Mouse (Mus musculus): Measurements from ENCODE around the gene Dhrs4. TPM values are rescaled to one million over a fixed set of nuclear protein-coding genes. Genes with fewer than 3 reads are reported as not detected.

The Dhrs4 gene
- polyA plus RNA-seq (2012; ENCODE audit: insufficient read depth, insufficient read length, missing spikeins): 176 and 206 TPM in 2 replicates

DNA sequence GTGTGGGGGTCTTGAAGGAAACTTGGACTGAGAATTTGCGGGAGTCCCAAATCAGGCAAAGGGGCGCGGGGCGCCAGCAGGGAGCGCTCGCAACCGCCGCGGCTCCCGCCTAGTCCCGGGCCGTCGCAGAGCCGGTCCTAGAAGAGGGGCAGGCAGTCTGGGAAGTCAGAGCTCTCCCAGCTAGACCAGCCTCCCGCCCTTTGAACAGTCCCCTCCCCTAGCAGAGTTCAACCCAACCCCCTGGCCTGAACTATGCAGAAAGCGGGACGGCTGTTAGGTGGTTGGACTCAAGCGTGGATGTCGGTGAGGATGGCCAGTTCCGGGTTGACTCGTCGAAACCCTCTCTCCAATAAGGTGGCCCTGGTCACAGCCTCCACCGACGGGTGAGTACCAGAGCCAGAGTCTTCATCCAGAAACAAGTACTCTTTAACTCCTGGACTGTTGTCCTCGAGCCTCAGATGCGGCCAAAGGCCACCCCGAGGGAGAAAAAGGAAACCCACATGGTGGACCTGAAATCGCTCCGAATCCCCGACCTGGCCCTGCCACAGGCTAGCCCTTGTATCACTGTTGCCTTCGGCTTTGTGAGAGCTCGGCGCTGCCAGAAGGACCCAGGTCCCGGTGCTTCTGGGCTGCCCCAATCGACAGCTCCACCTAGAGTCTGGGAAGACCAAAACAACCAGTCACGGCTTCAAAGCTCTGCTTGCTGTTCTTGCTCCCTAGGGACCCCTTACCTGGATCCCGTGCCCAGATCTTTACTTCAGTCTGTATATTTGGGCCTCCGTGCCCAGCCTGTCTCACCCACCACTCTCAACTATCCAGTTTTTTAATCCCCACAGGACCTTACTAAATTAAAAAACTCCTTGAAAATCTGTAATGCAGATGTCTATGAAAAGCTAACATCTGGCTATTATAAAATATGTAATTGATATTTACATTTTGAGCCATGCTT is at the start of gene Dhrs4:
TSS of gene Dhrs4 (plus strand) at position 108 of the 949 bp plus-strand sequence.
- Histone ChIP-seq H3K27ac (replicated peaks; ENCODE audit: low read depth, low read length) (peak within 1 kb of the TSS; percentile 85), H3K4me1 (ENCODE audit: control insufficient read depth, insufficient read depth, insufficient read length, low read length) (no peaks in the 10 kb centered on the region), H3K4me3 (ENCODE audit: insufficient read depth, low read depth, low read length) (peak within 1 kb of the TSS; percentile 81)

GRCm38 (mm10) chr14:55430255-55430654 is 48.3 kb upstream of the Dhrs4 start:
- no peak overlapping the region for H3K4me3 ChIP-seq (ENCODE audit: insufficient read depth, low read depth, low read length)
- H3K4me1 ChIP-seq (ENCODE audit: control insufficient read depth, insufficient read depth, insufficient read length, low read length): no peaks in the 10 kb centered on the region
- no peak overlapping the region for H3K27ac ChIP-seq (replicated peaks; ENCODE audit: low read depth, low read length)

- H3K4me3 ChIP-seq (ENCODE audit: insufficient read depth, low read depth, low read length): no peak overlapping the region
- H3K27ac ChIP-seq (replicated peaks; ENCODE audit: low read depth, low read length): no peak overlapping the region
- no peaks in the 10 kb centered on the region for H3K4me1 ChIP-seq (ENCODE audit: control insufficient read depth, insufficient read depth, insufficient read length, low read length)
These were observed 45.5 kb upstream of the Dhrs4 start for GRCm38 (mm10) chr14:55433052-55433451.

DNA sequence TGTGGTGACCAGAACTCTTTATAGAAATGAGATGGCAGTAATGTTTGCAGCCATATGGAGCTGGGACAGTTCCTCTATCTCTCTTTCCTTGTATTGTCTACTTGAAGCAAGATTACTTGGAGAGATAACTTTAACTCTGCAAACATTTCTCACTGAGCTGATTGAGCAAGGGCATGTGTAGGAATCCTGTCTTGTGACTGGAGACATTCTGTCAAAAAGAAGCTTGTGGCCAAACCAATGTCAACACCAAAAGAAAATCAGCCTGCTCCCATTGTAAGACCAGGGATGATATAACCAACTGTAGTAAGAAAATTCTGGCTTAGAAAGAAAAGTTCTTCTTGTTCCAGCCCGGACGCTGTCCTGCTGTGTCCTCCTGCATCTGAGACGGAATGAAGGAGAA is 43.7 kb upstream of the Dhrs4 start:
- no peaks in the 10 kb centered on the region for H3K4me1 ChIP-seq (ENCODE audit: control insufficient read depth, insufficient read depth, insufficient read length, low read length)
- no peak overlapping the region for H3K27ac ChIP-seq (replicated peaks; ENCODE audit: low read depth, low read length)
- no peak overlapping the region for H3K4me3 ChIP-seq (ENCODE audit: insufficient read depth, low read depth, low read length)

- no peak overlapping the region for H3K27ac ChIP-seq (replicated peaks; ENCODE audit: low read depth, low read length)
- H3K4me1 ChIP-seq (ENCODE audit: control insufficient read depth, insufficient read depth, insufficient read length, low read length): no peaks in the 10 kb centered on the region
- no peak overlapping the region for H3K4me3 ChIP-seq (ENCODE audit: insufficient read depth, low read depth, low read length)
These were observed 41.4 kb upstream of the Dhrs4 start for GRCm38 (mm10) chr14:55437118-55437517.

DNA sequence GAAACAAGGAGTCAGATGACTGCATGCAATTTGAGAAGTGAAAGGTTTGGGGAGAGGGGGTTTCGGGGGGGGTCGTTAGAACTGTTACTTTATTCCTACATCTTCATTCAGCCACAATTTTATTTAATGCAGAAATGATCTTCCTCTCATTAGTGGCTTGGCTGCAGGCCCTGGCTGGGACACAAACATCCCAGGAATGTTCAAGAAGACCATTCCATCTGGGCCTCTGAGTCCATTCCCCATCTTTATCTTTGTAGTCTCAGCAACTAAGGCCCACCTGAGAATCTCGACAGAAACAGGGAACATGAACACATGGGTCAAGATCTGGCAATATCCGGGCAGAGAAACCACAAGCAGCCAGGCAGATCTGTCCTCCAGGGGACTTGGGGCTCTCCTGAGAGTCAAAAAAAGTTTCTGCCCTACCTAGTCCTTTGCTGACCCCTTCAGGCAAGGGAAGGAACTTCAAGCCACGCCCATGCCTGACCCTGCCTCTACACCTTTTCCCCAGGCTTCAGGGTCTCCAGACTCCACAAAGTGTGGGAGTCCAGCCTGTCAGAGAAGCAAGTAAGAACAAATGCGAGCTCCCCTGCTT is 40.3 kb upstream of the Dhrs4 start:
- no peaks in the 10 kb centered on the region for H3K4me1 ChIP-seq (ENCODE audit: control insufficient read depth, insufficient read depth, insufficient read length, low read length)
- no peak overlapping the region for H3K4me3 ChIP-seq (ENCODE audit: insufficient read depth, low read depth, low read length)
- H3K27ac ChIP-seq (replicated peaks; ENCODE audit: low read depth, low read length): no peak overlapping the region

DNA sequence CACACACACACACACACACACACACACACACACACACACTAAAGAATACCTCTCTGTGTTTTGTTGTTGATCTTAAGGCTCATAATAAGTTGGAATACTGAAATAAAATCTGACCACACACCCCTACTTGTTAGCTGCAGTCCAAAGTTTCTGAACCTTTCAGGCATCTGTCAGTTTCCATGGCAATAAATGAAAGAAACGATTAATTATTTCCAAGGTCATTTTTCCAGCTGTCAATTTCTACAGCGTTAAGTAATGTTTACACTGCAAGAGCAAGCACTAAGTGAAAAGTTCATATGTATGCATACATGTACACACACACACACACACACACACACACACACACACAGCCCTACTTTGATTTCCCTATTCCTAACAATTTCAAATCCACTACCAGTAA is 20.9 kb upstream of the Dhrs4 start:
- H3K4me3 ChIP-seq (ENCODE audit: insufficient read depth, low read depth, low read length): no peak overlapping the region
- no peaks in the 10 kb centered on the region for H3K4me1 ChIP-seq (ENCODE audit: control insufficient read depth, insufficient read depth, insufficient read length, low read length)
- no peak overlapping the region for H3K27ac ChIP-seq (replicated peaks; ENCODE audit: low read depth, low read length)

- no peaks in the 10 kb centered on the region for H3K4me1 ChIP-seq (ENCODE audit: control insufficient read depth, insufficient read depth, insufficient read length, low read length)
- no peak overlapping the region for H3K27ac ChIP-seq (replicated peaks; ENCODE audit: low read depth, low read length)
- no peak overlapping the region for H3K4me3 ChIP-seq (ENCODE audit: insufficient read depth, low read depth, low read length)
These were observed 20.3 kb upstream of the Dhrs4 start for GRCm38 (mm10) chr14:55458273-55458672.

DNA sequence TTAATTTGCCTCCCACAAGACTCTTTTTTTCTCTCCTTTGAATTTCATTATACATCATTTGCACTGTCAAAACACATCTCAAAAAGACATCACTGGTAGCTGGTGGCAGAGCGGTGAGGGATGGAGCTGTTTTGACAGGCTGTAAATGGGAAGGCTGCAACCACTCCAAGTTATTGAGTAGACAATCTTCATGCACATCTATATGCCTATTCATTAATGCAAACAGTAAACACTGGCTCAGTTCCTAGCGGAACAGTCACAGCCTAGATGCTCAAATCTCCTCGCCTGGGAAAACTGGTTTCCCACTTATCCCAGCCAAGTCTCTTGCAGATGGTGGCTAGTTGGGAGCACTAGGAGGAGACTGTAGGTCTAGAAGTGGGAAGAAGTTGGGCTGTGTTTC is 19.8 kb upstream of the Dhrs4 start:
- Histone ChIP-seq H3K4me3 (ENCODE audit: insufficient read depth, low read depth, low read length) (no peak overlapping the region), H3K27ac (replicated peaks; ENCODE audit: low read depth, low read length) (no peak overlapping the region), H3K4me1 (ENCODE audit: control insufficient read depth, insufficient read depth, insufficient read length, low read length) (no peaks in the 10 kb centered on the region)

DNA sequence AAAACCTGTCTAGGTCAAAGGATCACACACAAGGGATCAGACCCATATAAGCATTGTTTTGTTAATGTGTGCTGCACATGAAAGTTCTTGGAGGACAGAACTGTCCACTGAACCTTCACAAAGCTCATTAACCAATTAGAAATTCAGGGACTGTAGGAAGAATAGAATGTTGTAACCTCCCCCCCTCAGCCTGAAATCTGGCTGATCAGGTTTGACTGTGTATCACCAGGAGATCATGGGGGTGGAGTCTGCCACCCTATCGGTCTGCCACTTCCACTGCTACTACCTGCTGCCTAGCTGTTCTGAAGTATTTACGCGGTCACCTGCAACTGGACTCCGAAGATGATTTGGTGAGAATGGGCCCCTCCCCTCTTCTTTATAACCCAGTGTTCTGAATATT is 18.8 kb upstream of the Dhrs4 start:
- no peak overlapping the region for H3K4me3 ChIP-seq (ENCODE audit: insufficient read depth, low read depth, low read length)
- H3K4me1 ChIP-seq (ENCODE audit: control insufficient read depth, insufficient read depth, insufficient read length, low read length): no peaks in the 10 kb centered on the region
- no peak overlapping the region for H3K27ac ChIP-seq (replicated peaks; ENCODE audit: low read depth, low read length)

DNA sequence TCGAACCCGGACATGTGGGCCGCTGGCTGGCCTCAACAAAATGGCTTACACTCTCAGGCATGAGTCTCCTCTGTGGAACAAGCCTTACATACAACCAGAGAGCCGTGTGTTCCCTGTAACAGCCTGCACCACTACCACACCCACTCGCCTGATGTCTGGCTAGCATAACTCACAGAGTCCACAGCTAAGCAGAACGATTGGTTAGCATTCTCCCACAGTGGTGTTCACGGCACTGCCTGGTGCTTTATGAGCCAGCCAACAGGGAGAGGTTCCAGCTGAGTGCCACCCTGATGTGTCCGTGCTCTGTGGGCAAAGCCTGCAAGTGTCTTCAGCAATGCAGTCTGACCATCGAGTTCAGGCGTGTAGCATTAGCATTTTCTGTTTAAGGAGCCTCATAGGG is 18.3 kb upstream of the Dhrs4 start:
- Histone ChIP-seq H3K4me3 (ENCODE audit: insufficient read depth, low read depth, low read length) (no peak overlapping the region), H3K27ac (replicated peaks; ENCODE audit: low read depth, low read length) (no peak overlapping the region), H3K4me1 (ENCODE audit: control insufficient read depth, insufficient read depth, insufficient read length, low read length) (no peaks in the 10 kb centered on the region)

GRCm38 (mm10) chr14:55461757-55462156 is 16.8 kb upstream of the Dhrs4 start:
- Histone ChIP-seq H3K4me1 (ENCODE audit: control insufficient read depth, insufficient read depth, insufficient read length, low read length) (no peaks in the 10 kb centered on the region), H3K27ac (replicated peaks; ENCODE audit: low read depth, low read length) (no peak overlapping the region)

DNA sequence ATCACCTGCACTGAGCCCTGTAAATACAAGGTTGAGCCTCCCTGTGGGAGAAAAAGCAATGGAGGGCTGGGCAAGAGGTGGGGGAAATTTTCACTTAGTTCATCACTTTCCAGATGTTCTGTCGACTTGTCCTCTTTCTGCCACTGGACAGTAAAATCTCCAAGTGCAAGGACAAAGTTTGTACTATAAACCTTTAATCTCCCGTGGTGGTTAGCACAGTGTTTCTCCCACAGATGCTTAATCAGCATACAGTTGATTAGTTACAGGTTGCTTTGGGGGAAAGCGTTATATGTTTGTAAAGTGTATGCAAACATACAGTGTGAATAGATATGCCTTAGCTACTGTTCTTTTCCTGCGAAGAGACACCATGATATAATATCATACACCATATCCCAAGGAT is 12.1 kb upstream of the Dhrs4 start:
- H3K27ac ChIP-seq (replicated peaks; ENCODE audit: low read depth, low read length): peak overlapping the region; percentile 93
- no peak overlapping the region for H3K4me3 ChIP-seq (ENCODE audit: insufficient read depth, low read depth, low read length)
- H3K4me1 ChIP-seq (ENCODE audit: control insufficient read depth, insufficient read depth, insufficient read length, low read length): peaks cover 8% of the 10 kb centered on the region

More at GRCm38 (mm10) chr14:55461757-55462156, 16.8 kb upstream of the Dhrs4 start:
- H3K4me3 ChIP-seq (ENCODE audit: insufficient read depth, low read depth, low read length): no peak overlapping the region

GRCm38 (mm10) chr14:55467108-55467507 is 11.4 kb upstream of the Dhrs4 start:
- Histone ChIP-seq H3K4me1 (ENCODE audit: control insufficient read depth, insufficient read depth, insufficient read length, low read length) (peaks cover 8% of the 10 kb centered on the region), H3K4me3 (ENCODE audit: insufficient read depth, low read depth, low read length) (no peak overlapping the region), H3K27ac (replicated peaks; ENCODE audit: low read depth, low read length) (peak overlapping the region; percentile 93)

GRCm38 (mm10) chr14:55468301-55468741 is 10.2 kb upstream of the Dhrs4 start:
- Histone ChIP-seq H3K4me1 (ENCODE audit: control insufficient read depth, insufficient read depth, insufficient read length, low read length) (peaks cover 8% of the 10 kb centered on the region), H3K4me3 (ENCODE audit: insufficient read depth, low read depth, low read length) (no peak overlapping the region), H3K27ac (replicated peaks; ENCODE audit: low read depth, low read length) (peak overlapping the region; percentile 93)

All from brown adipose tissue, adult 24 weeks (tissue).